Mouse (Mus musculus) CD4-positive, CD25-positive, alpha-beta regulatory T cell, adult 2 months (primary cell): ENCODE data around the gene Myl7.
"Not testable (repeated sequence)": the region's sequence is repeated elsewhere in the genome, so short reads cannot be mapped to it uniquely, and the experiment has no call there.

ENCODE experiments used
- DNase-seq: peaks from one replicate; pipeline ENCODE4 v3.0.0-alpha.2; 2012; ENCODE audit warnings: low read depth, low spot score

The Myl7 gene

GRCm38 (mm10) chr11:5898531-5898930, at the start of gene Myl7:
Gene Myl7, minus strand, starts transcription at chr11:5898782.
- no peak for DNase-seq

GRCm38 (mm10) chr11:5947796-5948195, 49.2 kb upstream of the Myl7 start:
- DNase-seq: no peak

GRCm38 (mm10) chr11:5945096-5945495, 46.5 kb upstream of the Myl7 start:
- DNase-seq: no peak

GRCm38 (mm10) chr11:5942966-5943365, 44.4 kb upstream of the Myl7 start:
- no peak for DNase-seq

- not testable (repeated sequence) for DNase-seq
Observed at GRCm38 (mm10) chr11:5934531-5934930, 35.9 kb upstream of the Myl7 start.

- peak; percentile 31 for DNase-seq
Observed at GRCm38 (mm10) chr11:5931947-5932346, 33.4 kb upstream of the Myl7 start.

- no peak for DNase-seq
Observed at GRCm38 (mm10) chr11:5930578-5930977, 32.0 kb upstream of the Myl7 start.

GRCm38 (mm10) chr11:5926696-5927220, 28.2 kb upstream of the Myl7 start:
- no peak for DNase-seq

- no peak for DNase-seq
Observed at GRCm38 (mm10) chr11:5924699-5925098, 26.1 kb upstream of the Myl7 start.

- DNase-seq: peak; percentile 67
Observed at GRCm38 (mm10) chr11:5920323-5920960, 21.9 kb upstream of the Myl7 start.

GRCm38 (mm10) chr11:5919606-5920005, 21.0 kb upstream of the Myl7 start:
- no peak for DNase-seq

- no peak for DNase-seq
Observed at GRCm38 (mm10) chr11:5918111-5918510, 19.5 kb upstream of the Myl7 start.

GRCm38 (mm10) chr11:5916178-5916548, 17.6 kb upstream of the Myl7 start:
- DNase-seq: no peak

GRCm38 (mm10) chr11:5915429-5916177, 17.0 kb upstream of the Myl7 start:
- DNase-seq: no peak

GRCm38 (mm10) chr11:5914940-5915339, 16.4 kb upstream of the Myl7 start:
- DNase-seq: no peak

- no peak for DNase-seq
Observed at GRCm38 (mm10) chr11:5913936-5914335, 15.4 kb upstream of the Myl7 start.

- no peak for DNase-seq
Observed at GRCm38 (mm10) chr11:5913256-5913655, 14.7 kb upstream of the Myl7 start.

GRCm38 (mm10) chr11:5912635-5913034, 14.1 kb upstream of the Myl7 start:
- peak; percentile 57 for DNase-seq

GRCm38 (mm10) chr11:5908642-5909041, 10.1 kb upstream of the Myl7 start:
- DNase-seq: no peak

GRCm38 (mm10) chr11:5907096-5907495, 8.5 kb upstream of the Myl7 start:
- no peak for DNase-seq

GRCm38 (mm10) chr11:5905778-5906518, 7.4 kb upstream of the Myl7 start:
- no peak for DNase-seq

GRCm38 (mm10) chr11:5904871-5905270, 6.3 kb upstream of the Myl7 start:
- DNase-seq: no peak
